Mouse (Mus musculus): Measurements from ENCODE around the gene Shisal2a. TPM values are rescaled to one million over a fixed set of nuclear protein-coding genes. Genes with fewer than 3 reads are reported as not detected.

The Shisal2a gene
- not detected in 2 replicates for polyA plus RNA-seq (2012; ENCODE audit: low replicate concordance)

GRCm38 (mm10) chr4:108383183-108383714 lies at the start of gene Shisal2a:
Gene Shisal2a (minus strand): TSS chr4:108383349.

GRCm38 (mm10) chr4:108406861-108407401 lies 23.8 kb upstream of the Shisal2a start, which contains the start of gene Gpx7:
Gene Gpx7 (minus strand): TSS chr4:108406961.

GRCm38 (mm10) chr4:108327730-108328484 lies 55.2 kb downstream of the Shisal2a start, which contains the start of gene Coa7:
Gene Coa7 (plus strand): TSS chr4:108328140.

Other genes with a start within 250 kb of the Shisal2a start
- gene Scp2, start 238.4 kb downstream of the Shisal2a start, polyA plus RNA-seq (2012; ENCODE audit: low replicate concordance) = 6.9 and 45.2 TPM in 2 replicates
- gene Echdc2, start 217.9 kb downstream of the Shisal2a start, polyA plus RNA-seq (2012; ENCODE audit: low replicate concordance) = 0.56 and 1.3 TPM in 2 replicates
- gene Zyg11a, start 165.3 kb downstream of the Shisal2a start, polyA plus RNA-seq (2012; ENCODE audit: low replicate concordance) = not detected in 2 replicates
- 0.91 and 1.6 TPM in 2 replicates for gene Zyg11b, start 82.3 kb downstream of the Shisal2a start, polyA plus RNA-seq (2012; ENCODE audit: low replicate concordance)
- 1.2 and 6.3 TPM in 2 replicates for gene Coa7, start 55.2 kb downstream of the Shisal2a start, polyA plus RNA-seq (2012; ENCODE audit: low replicate concordance)
- 0.36 and 1.9 TPM in 2 replicates for gene Gpx7, start 23.6 kb upstream of the Shisal2a start, polyA plus RNA-seq (2012; ENCODE audit: low replicate concordance)
- gene Tut4, start 76.1 kb upstream of the Shisal2a start, polyA plus RNA-seq (2012; ENCODE audit: low replicate concordance) = 15.1 and 30.2 TPM in 2 replicates
- 2.5 and 3.4 TPM in 2 replicates for gene Prpf38a, start 196.0 kb upstream of the Shisal2a start, polyA plus RNA-seq (2012; ENCODE audit: low replicate concordance)
- gene Orc1, start 196.1 kb upstream of the Shisal2a start, polyA plus RNA-seq (2012; ENCODE audit: low replicate concordance) = 8.3 and 29.3 TPM in 2 replicates
- 45.8 and 47.7 TPM in 2 replicates for gene Cc2d1b, start 236.6 kb upstream of the Shisal2a start, polyA plus RNA-seq (2012; ENCODE audit: low replicate concordance)

Measured in leukemia stem cell, adult 10-12 weeks (primary cell).